Mouse (Mus musculus): ENCODE results near the gene Foxn3. TPM values are rescaled to one million over a fixed set of nuclear protein-coding genes. Genes with fewer than 3 reads are reported as not detected.

The Foxn3 gene
- polyA plus RNA-seq, 1 experiment from 2014 or later, result 97.6 TPM

DNA sequence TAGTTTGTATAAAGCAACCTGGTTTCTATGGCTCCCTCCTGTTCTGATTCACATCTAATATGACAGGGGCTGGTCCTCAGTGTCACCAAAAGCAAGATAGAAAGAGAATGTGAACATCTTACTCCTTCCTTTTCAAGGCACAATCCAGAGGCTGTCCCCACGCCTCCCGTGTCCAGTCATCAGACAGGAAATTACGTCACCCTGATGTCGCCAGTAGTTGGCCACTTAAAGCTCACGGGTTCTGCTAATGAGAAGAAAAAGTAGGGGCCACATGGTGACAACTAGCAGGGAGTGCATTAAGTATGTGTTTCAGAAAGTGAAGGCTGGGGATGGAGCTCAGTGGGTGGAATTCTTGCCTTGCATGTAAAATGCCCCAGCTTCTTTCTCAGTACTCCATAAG lies 99.1 kb downstream of the Foxn3 start:
- Histone ChIP-seq H3K36me3 (no peaks in the 10 kb centered on the region), H3K4me2 (replicated peaks) (no peak overlapping the region), H3K9ac (no peak overlapping the region), H3K27ac (replicated peaks) (no peak overlapping the region), H3K9me3 (replicated peaks) (no peaks in the 10 kb centered on the region), H3K4me3 (replicated peaks) (no peak overlapping the region), H3K4me1 (peaks cover 23% of the 10 kb centered on the region), H3K27me3 (no peaks in the 10 kb centered on the region)
- no peak for ATAC-seq (ENCODE audit: insufficient number of reproducible peaks, low FRiP score, low TSS enrichment, low read depth)
- WGBS, result 80% methylated on average over 5 of the region's 5 CpGs

DNA sequence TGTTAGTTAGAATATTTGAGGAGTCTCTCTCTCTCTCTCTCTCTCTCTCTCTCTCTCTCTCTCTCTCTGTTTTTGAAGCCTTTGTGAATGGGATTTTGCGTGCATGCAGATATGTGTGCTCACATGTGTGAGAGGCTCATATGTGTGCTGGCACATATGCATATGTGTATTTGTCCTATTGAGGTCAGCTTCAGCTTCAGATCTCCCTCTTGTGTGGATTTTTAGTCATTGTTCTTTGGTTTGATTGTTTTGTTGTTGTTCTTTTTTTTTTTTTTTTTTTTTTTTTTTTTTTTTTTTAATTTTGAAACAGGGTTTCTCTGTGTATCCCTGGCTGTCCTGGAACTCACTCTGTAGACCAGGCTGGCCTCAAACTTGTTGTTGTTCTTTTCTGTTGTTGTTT lies 100.5 kb downstream of the Foxn3 start:
- WGBS, result 91% methylated on average over 1 of the region's 1 CpGs
- no peaks in the 10 kb centered on the region for H3K27me3 ChIP-seq
- H3K4me2 ChIP-seq (replicated peaks), result no peak overlapping the region
- H3K9me3 ChIP-seq (replicated peaks), result no peaks in the 10 kb centered on the region
- peaks cover 13% of the 10 kb centered on the region for H3K4me1 ChIP-seq
- H3K36me3 ChIP-seq, result no peaks in the 10 kb centered on the region
- ATAC-seq (ENCODE audit: insufficient number of reproducible peaks, low FRiP score, low TSS enrichment, low read depth), result no peak
- no peak overlapping the region for H3K4me3 ChIP-seq (replicated peaks)
- H3K27ac ChIP-seq (replicated peaks), result no peak overlapping the region
- H3K9ac ChIP-seq, result no peak overlapping the region

DNA sequence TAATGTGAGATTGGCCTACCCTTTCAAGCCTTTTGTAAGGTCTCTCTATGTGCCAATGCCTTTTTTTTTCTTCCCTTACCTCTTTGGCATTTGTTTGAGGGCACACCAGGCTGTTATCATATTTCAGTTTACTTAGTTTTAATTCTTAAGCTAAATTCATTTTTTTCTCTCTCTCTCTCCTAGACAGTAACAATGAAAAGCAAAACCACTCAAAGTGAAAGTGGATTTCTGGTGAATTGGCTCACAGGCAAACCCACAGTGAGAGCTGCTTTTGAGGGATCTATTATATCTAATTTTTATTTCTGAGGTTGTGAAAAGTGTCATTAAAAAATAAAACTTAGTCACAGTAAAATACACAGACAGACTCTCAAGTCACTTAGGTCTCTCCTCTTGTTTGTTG lies 101.1 kb downstream of the Foxn3 start:
- H3K27me3 ChIP-seq, result no peaks in the 10 kb centered on the region
- no peak overlapping the region for H3K9ac ChIP-seq
- no peak overlapping the region for H3K4me2 ChIP-seq (replicated peaks)
- ATAC-seq (ENCODE audit: insufficient number of reproducible peaks, low FRiP score, low TSS enrichment, low read depth), result no peak
- no peak overlapping the region for H3K27ac ChIP-seq (replicated peaks)
- no peaks in the 10 kb centered on the region for H3K9me3 ChIP-seq (replicated peaks)
- H3K36me3 ChIP-seq, result no peaks in the 10 kb centered on the region
- peaks cover 8% of the 10 kb centered on the region for H3K4me1 ChIP-seq
- H3K4me3 ChIP-seq (replicated peaks), result no peak overlapping the region

DNA sequence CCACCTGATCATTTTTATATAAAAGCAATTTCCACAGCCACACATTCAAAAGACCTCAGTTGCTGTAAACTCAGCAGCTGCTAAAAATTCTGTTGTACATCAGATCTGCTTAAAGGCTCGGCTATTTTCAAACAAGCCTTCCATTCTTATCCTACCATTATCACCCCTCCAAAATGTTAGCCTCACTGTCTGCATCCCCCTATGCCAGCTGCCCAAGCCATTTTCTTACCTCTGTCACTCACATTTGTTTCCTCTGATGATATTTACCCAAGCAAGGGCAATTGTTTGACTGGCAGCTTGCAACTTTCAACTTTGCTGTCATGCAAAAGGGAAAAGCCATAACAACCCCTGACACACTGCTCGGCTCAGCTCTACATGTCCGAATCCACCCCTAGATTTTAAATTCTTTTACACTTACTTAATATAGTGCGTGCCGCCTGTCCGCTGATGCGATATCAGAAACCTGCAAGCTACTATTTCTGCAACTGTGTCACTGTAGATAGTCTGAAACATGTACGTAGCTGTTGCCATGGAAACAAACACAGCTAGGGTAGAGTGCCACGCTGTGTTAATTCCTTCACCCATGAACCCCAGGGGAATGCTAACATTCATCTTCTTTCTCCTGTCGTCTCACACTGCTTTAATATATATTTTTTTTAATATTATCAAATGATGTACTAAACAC lies 105.7 kb downstream of the Foxn3 start:
- WGBS, result 69% methylated on average over 10 of the region's 10 CpGs
- Histone ChIP-seq H3K4me1 (peaks cover 3% of the 10 kb centered on the region; the same call in 1 of the 2 replicates), H3K9me3 (replicated peaks) (no peaks in the 10 kb centered on the region), H3K9ac (no peak overlapping the region), H3K27me3 (no peaks in the 10 kb centered on the region), H3K4me2 (replicated peaks) (no peak overlapping the region), H3K4me3 (replicated peaks) (no peak overlapping the region), H3K27ac (replicated peaks) (no peak overlapping the region), H3K36me3 (no peaks in the 10 kb centered on the region)
- no peak for ATAC-seq (ENCODE audit: insufficient number of reproducible peaks, low FRiP score, low TSS enrichment, low read depth)

DNA sequence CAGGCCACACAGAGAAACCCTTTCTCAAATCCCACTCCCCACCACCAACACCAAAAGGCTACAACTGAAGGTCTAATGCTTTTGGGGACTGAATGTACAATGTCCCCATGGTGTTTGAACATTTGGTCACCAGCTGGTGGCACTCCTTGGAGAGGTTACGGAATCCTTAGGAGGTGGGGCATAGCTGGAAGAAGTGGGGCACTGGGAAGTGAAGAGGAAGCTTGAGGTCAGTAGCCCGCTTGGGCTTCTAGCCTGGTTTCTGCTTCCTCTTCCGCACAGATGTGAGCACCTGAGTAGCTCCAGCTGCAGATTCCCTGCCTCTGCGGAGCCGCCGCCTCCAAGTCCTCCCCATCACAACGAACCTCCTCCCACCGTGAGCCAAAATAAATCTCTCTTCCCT lies 107.8 kb downstream of the Foxn3 start:
- Histone ChIP-seq H3K27me3 (no peaks in the 10 kb centered on the region), H3K4me2 (replicated peaks) (no peak overlapping the region), H3K4me1 (peaks cover 3% of the 10 kb centered on the region; the same call in 1 of the 2 replicates), H3K9me3 (replicated peaks) (no peaks in the 10 kb centered on the region), H3K27ac (replicated peaks) (no peak overlapping the region), H3K36me3 (no peaks in the 10 kb centered on the region), H3K4me3 (replicated peaks) (no peak overlapping the region), H3K9ac (no peak overlapping the region)
- WGBS, result 86% methylated on average over 8 of the region's 8 CpGs
- no peak for ATAC-seq (ENCODE audit: insufficient number of reproducible peaks, low FRiP score, low TSS enrichment, low read depth)

DNA sequence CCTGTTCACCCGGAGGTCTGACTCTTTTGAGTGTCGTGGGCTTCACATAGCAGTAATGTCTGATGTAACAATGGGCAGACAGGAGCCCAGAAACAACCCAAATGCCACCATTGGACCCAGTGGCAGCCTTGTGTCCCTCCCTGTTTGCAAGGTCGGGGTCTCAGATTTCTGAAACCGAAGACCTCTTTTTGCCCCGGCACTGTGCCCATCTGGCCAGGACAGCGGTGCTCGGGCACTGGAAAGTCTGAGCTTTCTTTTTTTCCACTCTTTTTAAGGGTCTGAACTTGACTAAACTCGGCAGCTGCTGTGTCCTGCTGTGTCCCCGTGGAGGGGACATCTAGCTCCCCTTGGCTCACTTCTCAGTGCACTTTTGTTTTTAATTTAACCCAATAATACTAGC lies 109.0 kb downstream of the Foxn3 start:
- Histone ChIP-seq H3K9me3 (replicated peaks) (no peaks in the 10 kb centered on the region), H3K27me3 (no peaks in the 10 kb centered on the region), H3K4me1 (peaks cover 3% of the 10 kb centered on the region; the same call in 1 of the 2 replicates), H3K27ac (replicated peaks) (no peak overlapping the region), H3K36me3 (no peaks in the 10 kb centered on the region), H3K4me2 (replicated peaks) (no peak overlapping the region), H3K9ac (no peak overlapping the region), H3K4me3 (replicated peaks) (no peak overlapping the region)
- 51% methylated on average over 9 of the region's 9 CpGs for WGBS
- no peak; the same call in 1 of the 2 replicates for ATAC-seq (ENCODE audit: insufficient number of reproducible peaks, low FRiP score, low TSS enrichment, low read depth)

DNA sequence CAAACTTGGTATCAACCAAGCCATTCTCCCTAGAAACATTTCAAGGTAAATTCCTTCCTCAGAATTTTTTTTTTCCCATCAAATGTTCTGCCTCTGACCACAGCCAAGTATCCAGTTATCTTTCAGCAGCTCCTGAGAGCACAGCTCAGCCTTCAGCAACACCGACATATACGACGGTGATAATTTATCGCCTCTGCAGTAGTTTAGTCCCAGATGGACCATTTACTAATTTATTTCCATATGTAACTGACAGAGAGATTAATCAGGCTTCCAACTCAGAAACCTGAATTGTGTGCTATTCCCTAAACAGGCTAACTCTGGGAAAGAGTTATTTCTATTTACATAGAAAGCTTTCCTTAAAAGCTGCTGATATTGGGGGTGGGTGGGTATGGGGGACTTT lies 109.6 kb downstream of the Foxn3 start:
- Histone ChIP-seq H3K27me3 (no peaks in the 10 kb centered on the region), H3K9me3 (replicated peaks) (no peaks in the 10 kb centered on the region), H3K27ac (replicated peaks) (no peak overlapping the region), H3K9ac (no peak overlapping the region), H3K4me3 (replicated peaks) (no peak overlapping the region), H3K4me1 (peaks cover 3% of the 10 kb centered on the region; the same call in 1 of the 2 replicates), H3K36me3 (no peaks in the 10 kb centered on the region), H3K4me2 (replicated peaks) (no peak overlapping the region)
- ATAC-seq (ENCODE audit: insufficient number of reproducible peaks, low FRiP score, low TSS enrichment, low read depth), result no peak
- 80% methylated on average over 4 of the region's 4 CpGs for WGBS

DNA sequence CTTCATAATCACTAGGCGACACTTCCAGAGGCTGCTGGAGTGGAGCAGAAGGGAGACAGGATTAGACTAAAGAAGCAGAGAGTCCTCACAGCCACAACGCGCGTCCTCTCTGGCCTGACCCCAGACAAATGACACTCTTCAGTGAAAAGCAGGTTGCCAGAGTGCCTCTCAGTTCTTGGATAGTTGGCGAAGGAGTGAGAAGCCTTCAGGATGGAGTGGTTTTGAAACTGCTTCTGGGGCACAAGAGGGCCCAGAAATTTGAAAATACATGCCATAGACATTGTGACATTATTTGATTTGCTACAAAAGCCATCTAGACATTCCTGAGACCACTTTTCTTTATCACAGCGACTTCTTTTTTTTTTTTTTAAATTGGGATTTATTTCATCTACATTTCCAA lies 113.3 kb downstream of the Foxn3 start:
- no peak overlapping the region for H3K4me2 ChIP-seq (replicated peaks)
- 95% methylated on average over 6 of the region's 6 CpGs for WGBS

DNA sequence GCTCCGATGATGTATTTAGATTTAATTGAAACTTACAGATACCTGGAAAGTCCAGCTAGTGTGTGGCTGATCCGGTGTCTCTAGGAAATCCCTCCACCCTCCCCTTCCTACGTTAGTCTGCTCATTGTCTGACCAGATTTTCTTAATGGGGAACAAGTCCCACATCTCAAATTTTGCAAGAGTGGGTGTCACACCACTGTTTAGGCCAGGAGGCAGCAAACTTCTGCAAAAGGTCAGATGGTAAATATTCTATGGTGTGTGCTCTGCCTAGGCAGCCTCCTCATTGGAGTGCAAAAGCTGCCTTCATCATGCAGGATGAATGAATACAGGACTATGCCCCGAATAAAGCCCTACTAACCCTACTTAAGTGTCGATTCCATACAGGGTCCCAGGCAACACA lies 115.6 kb downstream of the Foxn3 start:
- Histone ChIP-seq H3K27me3 (no peaks in the 10 kb centered on the region), H3K4me2 (replicated peaks) (no peak overlapping the region), H3K4me3 (replicated peaks) (no peak overlapping the region), H3K9me3 (replicated peaks) (no peaks in the 10 kb centered on the region), H3K4me1 (no peaks in the 10 kb centered on the region), H3K36me3 (no peaks in the 10 kb centered on the region), H3K9ac (no peak overlapping the region), H3K27ac (replicated peaks) (no peak overlapping the region)
- no peak for ATAC-seq (ENCODE audit: insufficient number of reproducible peaks, low FRiP score, low TSS enrichment, low read depth)
- WGBS, result 87% methylated on average over 5 of the region's 5 CpGs

More for the DNA sequence above, 113.3 kb downstream of the Foxn3 start:
- Histone ChIP-seq H3K36me3 (no peaks in the 10 kb centered on the region), H3K27me3 (no peaks in the 10 kb centered on the region), H3K4me3 (replicated peaks) (no peak overlapping the region), H3K27ac (replicated peaks) (no peak overlapping the region), H3K9me3 (replicated peaks) (no peaks in the 10 kb centered on the region), H3K9ac (no peak overlapping the region), H3K4me1 (peaks cover 3% of the 10 kb centered on the region; the same call in 1 of the 2 replicates)
- no peak for ATAC-seq (ENCODE audit: insufficient number of reproducible peaks, low FRiP score, low TSS enrichment, low read depth)

DNA sequence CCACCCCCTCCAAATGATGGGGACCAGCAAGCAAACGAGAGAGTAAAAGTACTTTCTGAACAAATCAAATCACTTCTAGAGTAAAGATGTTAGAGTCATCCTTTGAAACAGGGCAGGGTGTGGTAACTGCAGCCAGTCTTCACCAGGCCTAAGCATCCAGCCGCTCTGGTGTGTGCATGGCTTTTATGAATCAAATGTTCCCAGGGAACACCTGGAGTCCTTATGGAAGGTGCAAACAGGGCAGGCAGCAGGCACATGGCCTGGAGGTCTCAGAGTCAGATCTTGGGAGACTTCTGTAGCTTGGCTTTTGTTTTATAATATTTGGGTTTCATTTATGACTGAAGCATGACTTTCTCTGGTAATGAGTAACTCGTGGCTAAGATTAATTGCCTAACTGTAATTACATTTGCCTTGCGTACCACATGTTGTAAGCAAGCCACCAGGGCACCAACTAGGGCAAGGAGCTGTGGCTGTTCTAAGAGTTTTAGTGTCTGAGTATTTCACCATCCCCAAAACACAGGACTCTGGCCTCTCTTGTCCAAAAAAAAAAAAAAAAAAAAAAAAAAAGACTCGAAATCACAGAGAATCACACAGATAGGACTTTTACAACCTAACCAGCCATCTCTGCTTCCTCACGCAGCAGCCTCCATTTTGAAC lies 118.2 kb downstream of the Foxn3 start:
- Histone ChIP-seq H3K4me1 (no peaks in the 10 kb centered on the region), H3K27ac (replicated peaks) (0 out of 2 replicates have a peak overlapping the region, but pooled peaks have one; percentile 22), H3K9ac (no peak overlapping the region), H3K4me3 (replicated peaks) (no peak overlapping the region), H3K36me3 (no peaks in the 10 kb centered on the region), H3K27me3 (no peaks in the 10 kb centered on the region), H3K9me3 (replicated peaks) (no peaks in the 10 kb centered on the region), H3K4me2 (replicated peaks) (no peak overlapping the region)
- WGBS, result 52% methylated on average over 6 of the region's 6 CpGs
- ATAC-seq (ENCODE audit: insufficient number of reproducible peaks, low FRiP score, low TSS enrichment, low read depth), result 0 out of 2 replicates have a peak, but pooled peaks have one; percentile 54

DNA sequence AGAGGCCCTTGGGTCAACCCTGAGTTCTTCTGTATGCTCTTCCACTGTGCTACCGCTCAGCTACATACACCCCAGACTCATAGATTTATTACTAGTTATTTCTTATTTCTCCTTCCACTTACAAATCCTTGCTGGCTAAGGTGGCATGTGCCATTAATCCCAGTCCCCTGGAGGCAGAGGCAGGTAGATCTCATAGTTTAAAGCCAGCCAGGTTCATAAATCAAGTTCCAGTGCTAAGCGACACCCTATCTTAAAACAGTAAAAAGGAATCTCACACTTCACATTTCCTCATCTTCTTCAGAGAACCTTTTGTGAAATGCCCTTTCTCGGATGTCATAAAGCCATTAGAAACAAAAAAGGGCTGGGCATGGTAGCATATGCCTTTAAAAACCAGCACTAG lies 120.6 kb downstream of the Foxn3 start:
- H3K4me3 ChIP-seq (replicated peaks), result no peak overlapping the region
- no peaks in the 10 kb centered on the region for H3K4me1 ChIP-seq
- no peak overlapping the region for H3K4me2 ChIP-seq (replicated peaks)
- H3K27me3 ChIP-seq, result no peaks in the 10 kb centered on the region
- H3K9ac ChIP-seq, result no peak overlapping the region
- no peaks in the 10 kb centered on the region for H3K9me3 ChIP-seq (replicated peaks)
- no peaks in the 10 kb centered on the region for H3K36me3 ChIP-seq
- WGBS, result 94% methylated on average over 3 of the region's 3 CpGs
- H3K27ac ChIP-seq (replicated peaks), result no peak overlapping the region
- ATAC-seq (ENCODE audit: insufficient number of reproducible peaks, low FRiP score, low TSS enrichment, low read depth), result no peak

DNA sequence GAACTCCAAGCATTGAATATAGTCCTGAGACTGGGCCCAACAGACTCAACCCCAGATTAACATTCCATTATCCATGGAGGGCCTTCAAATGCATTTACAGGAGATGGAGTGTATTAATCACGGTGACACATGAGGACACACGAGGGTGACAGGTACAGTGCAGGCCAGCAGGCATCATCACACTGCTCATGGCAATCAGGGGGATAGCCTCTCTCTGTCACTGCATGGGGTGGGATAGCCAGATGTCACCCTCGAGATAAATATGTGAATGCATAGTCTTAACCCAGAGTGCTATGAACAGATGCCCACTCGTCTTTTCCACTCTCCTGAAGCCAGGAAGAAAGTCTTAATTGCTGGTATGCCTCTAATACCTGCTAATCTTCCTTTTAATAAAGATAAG lies 122.4 kb downstream of the Foxn3 start:
- no peak for ATAC-seq (ENCODE audit: insufficient number of reproducible peaks, low FRiP score, low TSS enrichment, low read depth)
- H3K9ac ChIP-seq, result no peak overlapping the region

More for the DNA sequence above, 122.4 kb downstream of the Foxn3 start:
- no peak overlapping the region for H3K4me3 ChIP-seq (replicated peaks)
- H3K27me3 ChIP-seq, result no peaks in the 10 kb centered on the region
- WGBS, result 72% methylated on average over 4 of the region's 4 CpGs
- no peaks in the 10 kb centered on the region for H3K9me3 ChIP-seq (replicated peaks)
- H3K4me1 ChIP-seq, result no peaks in the 10 kb centered on the region
- no peak overlapping the region for H3K4me2 ChIP-seq (replicated peaks)
- no peak overlapping the region for H3K27ac ChIP-seq (replicated peaks)
- no peaks in the 10 kb centered on the region for H3K36me3 ChIP-seq

All from embryonic facial prominence, embryonic 15.5 days (tissue).